Comparison of ENCODE assay signal across 8 mouse cellular contexts in the genomic region with DNA sequence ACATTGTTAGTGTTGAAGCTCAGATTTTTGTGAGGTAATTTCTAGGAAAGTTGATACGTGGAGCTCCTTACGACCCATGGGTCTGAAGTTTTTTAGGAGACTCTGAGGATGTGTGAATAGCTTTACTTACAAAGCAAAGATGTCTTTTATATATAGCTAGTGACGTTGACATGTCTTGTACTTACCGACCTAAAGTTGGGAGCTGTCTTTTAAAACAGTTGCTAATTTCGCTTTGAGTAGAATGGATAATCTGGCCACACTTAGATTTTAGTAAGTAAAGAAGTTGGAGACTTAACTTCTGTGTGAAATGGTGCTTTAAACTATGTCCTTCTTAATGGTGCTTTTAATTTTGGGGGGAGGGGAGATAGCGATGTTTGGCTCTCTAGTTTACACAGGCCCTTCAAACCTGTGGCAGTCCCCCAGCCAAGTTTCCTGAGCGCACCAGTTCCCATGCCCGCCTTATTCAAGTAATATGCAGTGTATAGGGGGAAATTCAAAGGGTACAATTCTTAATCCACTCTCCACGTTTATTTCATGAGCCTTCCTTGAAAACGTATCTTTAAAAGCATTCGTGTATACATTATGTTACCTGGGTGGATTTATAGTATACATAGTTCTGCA. TPM values are rescaled to one million over a fixed set of nuclear protein-coding genes. Genes with fewer than 3 reads are reported as not detected.
DNase-seq lines count a peak whose midpoint lies in the region; ATAC-seq and TF ChIP-seq lines count a peak whose summit lies in the region.

No protein-coding gene starts in this region.

- no peak overlapping the region; the same call in 1 of the 2 replicates for H3K27ac ChIP-seq in left cerebral cortex, adult 2 months
- peak overlapping the region; percentile 90; the same call in 1 of the 2 replicates for H3K27ac ChIP-seq in intestine, embryonic 14.5 days (ENCODE audit: low read depth)
- no peak overlapping the region for H3K27ac ChIP-seq in neural tube, embryonic 13.5 days (replicated peaks)

- H3K4me1 ChIP-seq in intestine, embryonic 14.5 days (replicated peaks; ENCODE audit: control insufficient read depth, insufficient read depth, low read length) = peaks cover 15% of the 10 kb centered on the region
- peaks cover 20% of the 10 kb centered on the region for H3K4me1 ChIP-seq in neural tube, embryonic 13.5 days (replicated peaks)

- no peak for ATAC-seq in intestine, embryonic 14.5 days (replicated peaks; ENCODE audit: low FRiP score, low TSS enrichment, low read depth)
- ATAC-seq in neural tube, embryonic 13.5 days (ENCODE audit: low read depth) = no peak

- no peak for DNase-seq in left cerebral cortex, adult 2 months (ENCODE audit: extremely low spot score in 1 of 2, low spot score in 2 of 2)
- DNase-seq in left cerebral cortex, postnatal 10 days (ENCODE audit: extremely low spot score in 1 of 2, low spot score in 2 of 2) = no peak
- DNase-seq in embryo, embryonic 9.5 days (ENCODE audit: extremely low spot score) = peak; percentile 17
- DNase-seq in intestine, embryonic 14.5 days (ENCODE audit: low spot score) = no peak
- DNase-seq in layer of hippocampus, adult 9-11 months = no peak
- DNase-seq in spleen, adult 18-20 months = no peak
- DNase-seq in layer of hippocampus, postnatal 14 days (ENCODE audit: low spot score in 2 of 2) = no peak

- no peak for TF ChIP-seq CTCF in left cerebral cortex, adult 2 months (IDR thresholded peaks at IDR 0.05)

- WGBS in intestine, embryonic 14.5 days = 8% methylated on average over 11 of the region's 11 CpGs
- WGBS in neural tube, embryonic 13.5 days = 7% methylated on average over 11 of the region's 11 CpGs

- H3K9ac ChIP-seq in intestine, embryonic 14.5 days (ENCODE audit: low read length) = peak overlapping the region; percentile 89
- H3K9ac ChIP-seq in neural tube, embryonic 13.5 days = peak overlapping the region; percentile 90

- H3K36me3 ChIP-seq in intestine, embryonic 14.5 days (ENCODE audit: control insufficient read depth, insufficient read depth, low read length) = peaks cover 4% of the 10 kb centered on the region; the same call in 1 of the 2 replicates
- no peaks in the 10 kb centered on the region for H3K36me3 ChIP-seq in neural tube, embryonic 13.5 days

- peak overlapping the region; percentile 59 for H3K4me3 ChIP-seq in left cerebral cortex, adult 2 months
- peak overlapping the region; percentile 78 for H3K4me3 ChIP-seq in intestine, embryonic 14.5 days (ENCODE audit: low read depth, low read length)
- H3K4me3 ChIP-seq in neural tube, embryonic 13.5 days = peak overlapping the region; percentile 90

- no peaks in the 10 kb centered on the region for H3K9me3 ChIP-seq in intestine, embryonic 14.5 days (ENCODE audit: control insufficient read depth, low read length)
- H3K9me3 ChIP-seq in neural tube, embryonic 13.5 days = no peaks in the 10 kb centered on the region

- H3K27me3 ChIP-seq in intestine, embryonic 14.5 days (replicated peaks; ENCODE audit: control insufficient read depth, insufficient read depth, low read length) = no peaks in the 10 kb centered on the region
- H3K27me3 ChIP-seq in neural tube, embryonic 13.5 days = no peaks in the 10 kb centered on the region

- peak overlapping the region; percentile 66 for H3K4me2 ChIP-seq in intestine, embryonic 14.5 days (ENCODE audit: low read length)
- peak overlapping the region; percentile 81 for H3K4me2 ChIP-seq in neural tube, embryonic 13.5 days

- intact Hi-C loops in left cerebral cortex, adult 2 months (cut with DNase I) = loop anchor here (5.0 kb wide), 2 partner anchors 65 to 435 kb away; partner anchors contain the start of gene Rap2a
- intact Hi-C loops in left cerebral cortex, postnatal 10 days (cut with DNase I) = no loop called here

RNA-seq across cellular contexts. Expression of gene Ipo5, which starts 1.2 kb away (rescaled TPM):
- total RNA-seq in left cerebral cortex, adult 2 months (2021) = 100 to 1,000 TPM; 103 to 112 TPM
- 100 to 1,000 TPM; 131 to 137 TPM for total RNA-seq in left cerebral cortex, postnatal 10 days (2021)
- 123 and 133 TPM in 2 replicates for polyA plus RNA-seq in intestine, embryonic 14.5 days (2014; fragmentation: Nextera tagmentation; extraction: Ambion mirVana)
- polyA plus RNA-seq in neural tube, embryonic 13.5 days (2015; fragmentation: Nextera tagmentation; extraction: Ambion mirVana) = 56.5 and 59.2 TPM in 2 replicates
- 100 to 1,000 TPM in 1 of 2 experiments, 10 to 100 TPM in 1; 98.5 to 102 TPM for total RNA-seq in layer of hippocampus, postnatal 14 days (2021)
